Mouse (Mus musculus) stomach, postnatal 0 days (tissue): ENCODE data around the gene Myo6.

Source experiments
- CTCF ChIP-seq: IDR thresholded peaks from 2 replicates; pipeline ENCODE4 v1.5.1; 2016; ENCODE audit warnings: antibody characterized with exemption, low read depth, mild to moderate bottlenecking, moderate library complexity
- EP300 ChIP-seq: optimal IDR thresholded peaks from 2 replicates; pipeline ENCODE3; 2016; ENCODE audit warnings: antibody characterized with exemption

DNA sequence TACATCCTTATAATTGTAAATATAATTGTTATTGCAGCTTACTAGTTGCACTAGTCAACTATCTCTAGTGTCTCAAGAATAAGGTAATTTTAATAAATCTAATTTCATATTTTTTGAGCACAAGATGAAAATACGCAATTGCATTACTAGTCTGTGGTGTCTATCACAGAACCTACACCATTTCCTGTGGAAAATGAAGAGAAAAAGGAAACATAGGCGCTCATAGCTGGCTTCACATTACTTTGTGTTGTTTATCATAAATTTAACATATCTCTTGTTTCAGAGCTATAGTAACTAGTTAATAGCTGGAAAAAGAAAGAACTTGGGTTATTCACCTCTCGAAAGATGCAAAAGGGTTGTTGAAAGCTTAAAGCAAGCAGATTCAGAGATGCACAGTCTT, 117.6 kb downstream of the Myo6 start:
- TF ChIP-seq CTCF: no peak
- no peak for TF ChIP-seq EP300
